Mouse (Mus musculus): ENCODE results near the gene 9530053A07Rik.

The 9530053A07Rik gene

DNA sequence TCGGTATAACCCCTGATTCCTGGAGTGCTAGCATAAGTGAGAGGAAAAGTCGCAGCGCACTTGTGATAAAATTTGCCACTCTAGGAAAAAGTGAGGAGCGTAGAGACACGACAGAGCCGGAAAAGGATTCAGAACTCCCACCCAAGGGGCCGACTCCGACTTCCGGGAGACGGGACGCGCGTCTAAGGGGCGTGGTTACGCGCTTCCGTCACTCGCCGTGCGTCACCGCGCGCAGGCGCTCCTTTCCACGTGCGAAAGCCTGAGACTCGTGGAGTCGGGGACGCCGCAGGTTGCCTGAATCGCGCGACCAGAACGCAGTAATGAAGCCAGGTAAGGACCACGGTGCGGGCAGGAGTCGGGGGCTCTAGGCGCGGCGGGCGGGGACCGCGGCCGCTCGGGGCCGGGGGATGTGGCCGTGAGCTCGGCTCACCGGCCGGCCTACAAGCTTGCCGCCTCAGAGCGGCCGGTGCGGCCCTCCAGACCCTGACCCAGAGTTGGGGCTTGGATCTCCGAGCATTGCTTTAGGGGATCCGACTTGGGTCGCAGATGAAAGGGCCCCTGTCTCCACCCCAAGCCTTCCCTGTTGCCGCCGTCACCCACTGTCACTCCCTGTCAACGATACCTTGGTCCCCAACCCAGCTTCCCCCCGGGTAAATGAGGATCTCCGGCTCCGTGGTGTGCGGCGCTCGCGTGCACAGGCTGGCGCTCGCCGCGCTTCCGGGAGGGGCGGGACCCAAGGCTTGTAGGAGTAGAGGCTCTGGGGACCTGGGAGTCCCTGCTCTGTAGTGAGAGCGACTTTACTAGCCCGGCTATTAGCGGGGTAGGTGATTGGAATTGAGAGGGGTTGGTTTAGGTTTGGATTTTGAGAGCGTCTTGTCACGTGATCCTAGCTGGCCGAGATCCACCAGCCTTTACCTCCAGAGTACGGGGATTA is 40.5 kb downstream of the 9530053A07Rik start, which contains the start of gene Fbl:
Gene Fbl (plus strand): TSS at position 222 of the 934 bp plus-strand sequence.
- DNase-seq (ENCODE audit: low spot score), result peak; percentile 74

DNA sequence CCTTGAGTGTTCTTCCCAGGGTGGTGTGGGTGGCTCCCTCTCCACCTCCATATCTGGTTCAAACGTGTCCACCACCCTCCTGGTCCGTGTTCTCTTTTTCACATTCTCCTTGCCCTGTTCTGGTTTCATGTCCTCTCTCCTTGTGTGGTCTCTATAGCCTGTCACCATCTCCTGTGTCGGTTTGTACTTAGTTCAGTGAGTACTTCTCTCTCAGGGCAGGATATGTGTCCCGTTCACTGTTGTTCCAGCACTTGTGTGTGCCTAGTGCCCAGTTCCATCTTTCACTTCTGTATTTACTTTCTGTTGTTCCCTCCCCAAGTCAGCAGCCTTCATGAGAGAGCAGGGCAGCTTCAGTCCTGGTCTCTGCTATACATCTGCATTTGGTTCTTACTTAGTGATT is 46.1 kb downstream of the 9530053A07Rik start:
- no peak for DNase-seq (ENCODE audit: low spot score)

DNA sequence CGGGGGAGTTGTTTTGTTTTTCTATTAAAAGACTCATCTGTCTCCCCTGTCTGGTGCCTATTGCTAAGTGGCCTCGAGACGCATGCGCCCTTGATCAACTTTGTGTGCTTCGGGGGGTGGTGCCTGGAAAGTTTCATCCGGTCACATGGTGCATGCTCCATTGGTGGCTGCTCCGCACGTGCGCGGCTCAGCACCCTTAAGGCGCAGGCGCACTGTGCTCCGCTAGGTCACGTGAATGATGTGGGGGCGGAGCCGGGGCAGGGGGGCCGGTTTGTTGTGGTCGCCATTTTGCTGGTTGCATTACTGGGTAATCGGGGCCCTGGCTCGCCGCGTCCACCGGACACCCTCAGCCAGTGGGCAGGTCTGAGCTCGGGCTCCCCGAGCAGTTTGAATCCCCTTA is 50.0 kb downstream of the 9530053A07Rik start, which contains the start of gene Dyrk1b:
Gene Dyrk1b (plus strand): TSS at position 242 of the 400 bp plus-strand sequence.
- peak; percentile 93 for DNase-seq (ENCODE audit: low spot score)

DNA sequence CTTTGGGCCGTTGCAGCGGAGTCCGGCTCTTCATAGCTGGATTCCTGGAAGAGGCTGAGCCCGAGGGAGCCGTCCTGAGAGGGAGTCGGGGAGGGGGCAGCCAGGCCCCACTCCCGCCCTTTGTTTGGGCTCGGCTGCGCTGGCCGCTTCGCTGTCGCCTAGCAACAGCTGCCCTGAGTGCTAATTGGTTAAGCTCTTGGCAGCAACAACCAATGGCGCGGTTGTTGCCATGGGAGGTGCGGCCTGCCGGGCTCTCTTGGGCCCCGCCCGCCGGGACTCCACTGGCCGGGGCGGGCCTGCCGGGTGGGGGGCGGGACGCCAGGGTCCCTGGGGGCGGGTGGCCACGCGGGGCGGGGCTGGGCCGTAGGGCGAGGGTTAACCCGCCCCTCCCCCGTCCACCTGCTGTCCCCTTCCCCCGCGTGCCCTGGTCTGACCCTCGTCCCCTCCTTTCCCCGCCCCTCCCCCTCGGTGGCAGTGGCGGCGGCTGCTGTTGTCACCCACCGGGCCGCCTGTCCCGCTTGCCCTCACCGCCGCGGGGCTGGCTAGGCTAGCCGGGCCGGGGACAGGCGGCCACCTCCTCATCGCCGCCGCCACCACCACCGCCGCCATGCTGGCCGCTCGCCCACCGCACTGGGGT is 50.6 kb downstream of the 9530053A07Rik start:
- DNase-seq (ENCODE audit: low spot score), result peak; percentile 87

DNA sequence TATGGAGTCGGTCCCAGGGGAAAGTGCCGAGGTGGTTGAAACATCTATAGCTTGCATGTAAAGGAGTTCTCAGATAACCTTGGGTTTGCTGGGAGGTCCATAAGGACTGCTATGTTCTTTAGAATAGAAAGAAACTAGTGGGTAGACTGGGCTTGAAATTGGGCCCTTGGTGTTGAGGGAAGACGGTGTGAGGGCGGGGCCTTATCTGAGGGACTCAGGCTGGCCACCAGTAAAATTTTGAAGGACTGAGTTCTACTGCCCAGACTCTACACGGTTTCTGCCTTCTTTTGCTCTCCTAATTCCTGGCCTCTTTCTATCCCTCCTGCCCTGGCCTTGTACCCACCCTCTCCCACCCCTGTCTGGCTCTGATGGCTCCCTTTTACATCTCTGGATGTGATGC is 51.6 kb downstream of the 9530053A07Rik start:
- DNase-seq (ENCODE audit: low spot score), result no peak

DNA sequence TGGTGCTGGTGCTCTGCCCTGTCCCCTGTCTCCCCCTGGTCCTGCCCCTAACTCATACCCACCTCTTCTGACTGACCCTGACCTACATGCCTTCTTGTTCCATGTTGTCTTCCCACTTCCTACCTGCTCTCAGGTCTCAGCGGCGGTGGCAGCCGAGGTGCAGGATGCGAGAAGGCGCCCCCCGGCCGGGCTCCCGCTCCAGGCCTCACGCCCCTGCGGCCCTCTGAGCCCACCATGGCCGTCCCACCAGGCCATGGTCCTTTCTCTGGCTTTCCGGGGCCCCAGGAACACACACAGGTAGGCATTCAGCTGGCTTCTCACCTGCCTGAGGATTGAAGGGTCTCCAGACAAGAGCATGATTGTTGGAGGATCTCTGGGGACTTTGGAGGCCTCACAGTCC is 52.1 kb downstream of the 9530053A07Rik start:
- DNase-seq (ENCODE audit: low spot score), result no peak

DNA sequence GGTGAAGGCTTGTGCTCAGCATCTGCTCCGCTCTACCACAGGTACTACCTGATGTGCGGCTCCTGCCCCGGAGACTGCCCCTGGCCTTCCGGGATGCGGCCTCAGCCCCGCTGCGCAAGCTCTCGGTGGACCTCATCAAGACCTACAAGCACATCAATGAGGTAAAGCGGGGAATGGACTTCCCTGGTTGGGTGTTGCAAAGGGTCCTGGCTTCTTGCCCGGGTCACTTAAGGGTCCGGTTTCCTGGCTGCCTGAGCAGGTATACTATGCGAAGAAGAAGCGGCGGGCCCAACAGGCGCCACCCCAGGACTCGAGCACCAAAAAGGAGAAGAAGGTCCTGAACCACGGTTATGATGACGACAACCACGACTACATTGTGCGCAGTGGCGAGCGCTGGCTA is 53.1 kb downstream of the 9530053A07Rik start:
- no peak for DNase-seq (ENCODE audit: low spot score)

DNA sequence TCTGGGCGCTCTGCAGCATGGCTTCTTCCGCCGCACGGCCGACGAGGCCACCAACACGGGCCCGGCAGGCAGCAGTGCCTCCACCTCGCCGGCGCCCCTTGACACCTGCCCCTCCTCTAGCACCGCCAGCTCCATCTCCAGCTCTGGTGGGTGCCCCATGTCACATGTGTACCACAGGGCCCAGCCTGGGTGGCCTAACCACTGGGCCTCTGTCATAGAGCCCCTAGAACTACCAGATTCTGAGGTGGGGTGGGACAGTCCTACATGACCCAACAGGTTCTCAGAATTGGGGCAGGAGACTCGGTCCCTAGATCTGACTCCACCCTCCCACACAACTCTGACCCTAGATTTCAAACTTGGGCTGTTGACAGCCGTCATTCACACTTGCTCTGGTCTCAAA is 56.6 kb downstream of the 9530053A07Rik start:
- DNase-seq (ENCODE audit: low spot score), result no peak

DNA sequence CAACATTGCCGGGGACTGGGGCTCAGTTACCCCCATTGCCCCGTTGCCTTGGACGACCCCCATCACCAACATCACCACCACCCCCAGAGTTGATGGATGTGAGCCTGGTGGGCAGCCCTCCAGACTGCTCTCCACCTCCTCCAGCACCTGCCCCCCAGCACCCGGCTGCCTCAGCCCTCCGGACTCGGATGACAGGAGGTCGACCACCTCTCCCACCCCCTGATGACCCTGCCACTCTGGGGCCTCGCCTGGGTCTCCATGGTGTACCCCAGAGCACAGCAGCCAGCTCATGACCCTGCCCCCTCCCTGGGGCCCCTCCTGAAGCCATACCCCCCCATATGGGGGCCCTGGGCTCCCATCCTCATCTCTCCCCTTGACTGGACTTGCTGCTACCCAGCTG is 57.4 kb downstream of the 9530053A07Rik start:
- DNase-seq (ENCODE audit: low spot score), result no peak

DNA sequence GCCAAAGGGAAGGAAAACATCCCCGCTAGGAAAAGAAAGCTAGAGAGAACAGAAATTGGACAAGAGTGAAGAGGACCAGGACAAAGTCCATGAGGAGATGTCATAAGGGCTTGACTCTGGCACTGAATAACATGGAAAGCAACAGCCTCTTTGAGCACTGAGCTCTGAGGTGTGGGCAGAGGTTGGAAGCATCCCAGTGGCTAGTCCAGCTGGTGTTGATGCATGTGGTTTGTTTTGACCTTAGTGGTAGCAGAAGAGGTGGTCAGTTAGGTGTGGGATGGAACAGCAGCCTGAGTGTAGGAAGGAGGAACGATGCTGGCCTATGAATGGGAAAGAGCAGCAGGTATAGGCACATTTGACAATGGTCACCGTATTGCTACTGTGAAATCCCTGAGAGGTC is 62.2 kb downstream of the 9530053A07Rik start:
- no peak for DNase-seq (ENCODE audit: low spot score)

DNA sequence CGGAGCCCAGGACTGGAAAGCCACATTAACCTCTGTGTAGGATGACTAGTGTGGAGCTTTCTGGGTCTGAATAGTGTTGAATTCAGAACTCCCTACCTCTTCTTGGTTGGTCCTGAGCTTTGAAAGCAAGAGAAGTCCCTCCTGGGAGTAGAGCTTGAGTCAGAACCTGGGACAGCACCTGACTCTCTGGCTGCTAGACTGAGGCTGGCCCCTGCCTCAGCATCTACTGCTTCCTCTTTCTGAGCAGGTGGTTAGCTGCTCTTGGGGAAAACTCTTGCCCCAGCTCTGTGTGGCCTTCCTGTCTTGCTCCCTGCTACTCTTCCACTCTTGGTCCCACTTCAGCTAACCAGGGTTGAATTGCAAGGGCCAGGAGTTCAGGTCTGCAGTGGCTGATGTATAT is 62.6 kb downstream of the 9530053A07Rik start:
- DNase-seq (ENCODE audit: low spot score), result no peak

DNA sequence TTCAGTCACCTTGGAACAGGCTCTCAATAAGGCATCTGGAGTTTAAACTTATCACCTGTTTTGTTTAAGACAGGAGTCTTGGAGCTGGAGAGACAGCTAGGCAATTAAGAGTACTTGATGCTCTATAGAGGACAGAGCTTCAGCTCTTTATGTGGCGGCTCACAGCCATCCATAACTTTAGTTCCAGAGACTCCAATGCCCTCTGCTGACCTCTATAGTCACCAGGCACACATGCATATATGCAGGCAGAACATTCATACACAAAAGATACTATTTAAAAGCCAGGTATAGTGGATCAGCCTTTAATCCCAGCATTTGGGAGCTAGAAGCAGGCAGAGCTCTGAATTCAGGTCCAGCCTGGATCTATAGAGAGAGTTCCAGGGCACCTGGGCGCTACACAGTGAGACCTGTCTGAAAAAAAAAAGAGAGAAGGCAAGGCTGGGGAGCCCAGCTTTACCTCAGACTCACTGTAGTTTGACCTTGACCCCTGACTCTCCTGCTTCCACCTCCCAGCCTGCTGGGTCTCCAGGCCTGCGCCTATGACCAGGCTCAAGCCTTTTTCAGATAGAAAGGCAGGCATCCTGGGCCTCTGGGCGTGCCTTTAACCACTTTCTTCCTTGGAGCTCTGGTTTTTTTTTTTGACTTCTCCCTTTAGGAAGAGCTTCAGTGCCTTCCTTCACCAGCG is 66.3 kb downstream of the 9530053A07Rik start:
- DNase-seq (ENCODE audit: low spot score), result no peak

DNA sequence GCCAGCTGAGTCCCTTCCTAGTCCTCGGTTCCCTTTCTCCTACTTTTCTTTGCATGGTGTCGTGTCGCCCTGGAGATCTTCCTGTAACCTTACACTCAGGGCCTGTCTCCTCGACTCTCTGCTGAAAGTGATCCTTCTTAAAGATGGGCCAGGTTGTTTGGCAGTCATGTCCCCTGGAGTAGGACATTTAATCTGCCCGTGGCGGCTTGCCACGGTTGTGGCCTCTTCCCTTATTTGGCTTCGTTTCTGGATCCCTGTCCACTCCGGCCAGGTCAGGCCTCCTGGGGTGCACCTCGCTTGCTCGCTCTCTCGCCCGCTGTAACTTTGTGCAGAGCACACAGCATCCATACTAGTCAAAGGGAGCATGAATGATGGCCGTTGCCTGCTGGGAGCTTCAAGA is 67.3 kb downstream of the 9530053A07Rik start:
- DNase-seq (ENCODE audit: low spot score), result no peak

DNA sequence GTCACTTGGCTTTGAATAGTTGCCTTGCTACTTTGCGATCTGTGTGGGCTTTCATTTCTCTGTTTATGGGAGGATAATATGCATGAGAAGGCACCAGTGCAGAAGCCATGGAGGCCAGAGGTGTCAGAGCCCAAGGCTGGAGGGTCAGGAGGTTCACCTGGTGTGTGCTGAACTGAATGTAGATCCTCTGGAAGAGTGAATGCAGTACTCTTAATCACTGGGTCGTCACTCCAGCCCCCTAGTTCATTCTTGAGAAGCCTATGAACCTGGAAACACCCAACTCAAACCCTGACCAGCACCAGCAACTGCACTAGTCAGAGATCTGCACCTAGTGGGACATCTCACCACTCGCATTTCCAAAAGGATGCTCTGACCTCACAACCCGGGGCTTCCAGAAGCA is 69.8 kb downstream of the 9530053A07Rik start:
- no peak for DNase-seq (ENCODE audit: low spot score)

DNA sequence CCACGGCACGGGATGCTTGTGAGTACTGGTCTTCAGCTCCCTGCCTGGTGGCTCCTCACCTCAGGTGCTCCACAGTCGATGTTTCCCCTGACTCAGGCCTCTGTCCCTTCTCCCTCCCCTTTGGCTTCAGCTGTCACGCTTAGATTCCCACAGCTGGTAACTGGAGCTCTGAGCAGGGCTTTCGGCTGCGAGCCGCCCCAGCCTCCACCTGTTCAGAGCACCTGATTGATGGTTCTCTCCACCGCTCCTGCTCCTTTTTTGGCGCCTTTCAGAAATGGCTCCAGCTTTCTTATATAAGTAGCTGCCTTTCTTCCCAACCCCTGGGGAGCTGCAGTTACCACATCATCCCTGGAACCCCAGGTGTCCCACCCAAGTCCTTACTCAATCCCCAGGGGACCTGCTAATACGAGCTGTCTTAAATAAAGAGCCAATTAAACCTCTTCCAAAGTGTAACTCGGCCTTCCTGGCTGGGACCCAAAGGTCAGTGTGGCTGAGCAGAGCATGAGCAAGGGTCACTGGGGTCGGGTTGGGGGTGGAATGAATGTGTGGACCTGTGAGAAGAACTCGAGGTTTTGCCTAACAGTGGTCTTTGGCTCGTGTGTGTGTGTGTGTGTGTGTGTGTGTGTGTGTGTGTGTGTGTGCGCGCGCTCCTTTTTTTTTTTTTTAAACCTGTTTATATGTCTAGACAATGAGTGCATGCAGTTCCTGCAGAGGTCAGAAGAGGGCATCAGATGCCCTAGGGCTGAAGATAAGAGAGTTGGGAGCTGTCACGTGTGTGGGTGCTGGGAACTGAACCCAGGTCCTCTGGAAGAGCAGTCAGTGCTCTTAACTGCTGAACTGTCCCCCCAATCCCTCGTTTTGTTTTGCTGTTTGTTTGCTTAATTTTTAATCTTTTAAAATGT is 74.2 kb downstream of the 9530053A07Rik start:
- no peak for DNase-seq (ENCODE audit: low spot score)

DNA sequence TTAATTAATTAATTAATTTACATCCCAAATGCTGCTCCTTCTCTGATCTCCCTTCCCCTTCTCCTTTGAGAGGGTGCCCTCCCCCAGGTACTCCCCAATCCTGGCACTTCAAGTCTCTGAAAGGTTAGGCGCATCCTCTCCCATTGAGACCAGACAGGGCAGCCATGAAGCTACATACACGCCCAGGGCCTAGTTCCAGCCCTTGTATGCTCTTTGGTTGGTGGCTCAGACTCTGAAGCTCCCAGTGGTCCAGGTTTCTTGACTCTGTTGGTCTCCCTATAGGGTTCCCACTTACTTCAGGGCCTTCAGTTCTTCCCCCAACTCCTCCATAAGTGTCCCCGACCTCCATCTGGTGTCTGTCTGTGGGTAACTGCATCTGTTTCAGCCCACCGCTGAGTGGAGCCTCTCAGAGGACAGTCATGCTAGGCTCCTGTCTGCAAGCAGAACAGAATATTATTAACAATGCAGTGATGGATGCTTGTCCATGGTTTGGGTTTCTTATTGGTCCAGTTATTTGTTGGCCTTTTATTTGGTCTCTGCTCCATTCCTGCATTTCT is 76.9 kb downstream of the 9530053A07Rik start:
- DNase-seq (ENCODE audit: low spot score), result no peak

DNA sequence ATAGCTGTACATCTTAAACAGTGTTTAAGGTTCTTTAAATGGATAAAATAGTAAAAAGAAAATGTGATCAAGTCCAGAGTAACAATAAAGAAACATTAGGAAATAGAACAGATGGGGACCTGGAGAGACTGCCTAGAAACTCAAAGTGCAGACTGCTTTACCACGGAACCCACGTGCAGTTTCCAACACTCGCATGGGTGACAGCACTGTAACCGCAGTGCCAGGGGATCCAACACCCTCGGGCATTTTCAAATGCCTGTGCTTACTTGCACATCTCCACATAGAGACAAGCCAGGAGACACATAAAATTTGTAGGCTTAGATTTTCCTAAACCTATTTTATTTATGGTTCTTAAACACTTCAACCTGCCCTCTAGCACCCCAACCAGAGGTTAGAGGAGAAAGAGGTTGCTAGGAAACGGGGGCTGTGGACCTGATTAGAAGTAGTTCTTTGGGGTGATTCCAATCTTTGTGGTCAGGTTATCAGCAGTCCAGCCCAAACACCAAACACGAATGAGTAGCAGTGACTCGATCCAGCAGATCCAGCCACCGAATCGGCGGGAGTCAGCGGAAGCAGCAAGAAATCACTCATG is 79.2 kb downstream of the 9530053A07Rik start:
- DNase-seq (ENCODE audit: low spot score), result no peak

DNA sequence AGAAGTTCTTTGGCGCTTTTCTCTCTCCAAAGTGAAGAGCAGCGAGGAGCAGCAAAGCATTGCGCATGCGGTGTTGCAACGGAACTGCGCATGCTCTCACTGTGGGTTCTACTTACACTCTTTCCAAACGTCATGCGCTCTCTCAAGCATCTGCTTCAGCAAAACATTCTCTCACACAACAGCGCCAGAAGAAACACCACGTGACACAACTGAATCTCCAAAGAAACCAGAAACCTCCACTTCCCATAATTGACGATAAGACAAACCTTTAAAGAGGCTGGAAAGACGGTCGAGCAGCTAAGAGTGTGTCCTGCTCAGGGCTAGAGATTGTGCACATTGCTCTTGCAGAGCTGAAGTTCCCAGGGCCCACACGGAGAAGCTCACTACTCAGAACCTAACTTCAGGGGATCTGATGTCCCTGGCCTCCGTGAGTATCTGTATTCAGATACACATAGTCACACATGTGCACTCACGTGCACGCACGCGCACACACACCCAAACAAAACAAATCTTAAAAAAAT is 79.8 kb downstream of the 9530053A07Rik start:
- DNase-seq (ENCODE audit: low spot score), result peak; percentile 57

DNA sequence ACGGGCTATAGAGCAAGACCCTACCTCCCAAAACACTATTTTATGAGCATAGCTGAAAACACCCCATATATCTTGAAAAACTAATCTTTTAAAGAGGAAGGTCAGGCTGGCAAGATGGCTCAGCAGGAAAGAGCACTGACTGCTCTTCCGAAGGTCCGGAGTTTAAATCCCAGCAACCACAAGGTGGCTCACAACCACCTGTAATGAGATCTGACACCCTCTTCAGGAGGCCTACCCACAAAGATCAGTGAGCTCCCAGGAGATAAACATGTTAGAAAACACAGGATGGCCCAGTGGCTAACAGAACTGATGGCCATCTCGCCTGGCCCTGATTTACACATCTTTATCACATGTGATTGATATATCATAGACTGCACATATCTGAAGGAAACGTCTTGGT is 81.5 kb downstream of the 9530053A07Rik start:
- no peak for DNase-seq (ENCODE audit: low spot score)

DNA sequence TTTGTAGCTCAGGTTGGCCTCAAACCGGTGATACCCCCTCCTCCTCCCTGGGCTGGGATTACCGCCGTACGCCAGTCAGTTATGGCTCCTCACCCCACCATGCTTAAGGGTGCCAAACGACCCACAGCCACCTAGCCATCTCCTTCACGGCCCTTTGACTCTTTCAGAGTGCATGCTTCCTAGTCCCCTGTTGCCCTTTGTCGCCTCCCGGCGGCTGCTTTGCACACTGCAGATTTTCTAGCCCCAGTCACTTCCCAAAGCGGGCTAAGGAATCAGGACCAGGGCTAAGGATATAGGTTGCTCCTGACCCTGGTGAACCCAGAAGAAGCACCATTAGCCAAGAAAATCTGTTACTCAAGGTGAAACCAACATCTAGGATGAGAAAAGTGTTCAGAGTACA is 84.9 kb downstream of the 9530053A07Rik start:
- DNase-seq (ENCODE audit: low spot score), result no peak

Measured in layer of hippocampus, adult 9-10 months (tissue).